Mouse (Mus musculus) adrenal gland, postnatal 25 days (tissue): ENCODE data around the gene Kcnq2. TPM values are rescaled to one million over a fixed set of nuclear protein-coding genes. Genes with fewer than 3 reads are reported as not detected.
A peak's percentile ranks its signal among the peaks of the same experiment; 100 is the strongest.

Source experiments
- DNase-seq: peaks from one replicate; pipeline ENCODE4 v3.0.0; 2021; ENCODE audit warnings: mixed read lengths
- total RNA-seq: library from RNA; stranded (reverse); gene quantifications from 2 replicates; pipeline ENCODE4 v1.2.3, GENCODE M21; 2021

Kcnq2 gene
- total RNA-seq, 1 experiment from 2014 or later: 6.3 TPM

DNA sequence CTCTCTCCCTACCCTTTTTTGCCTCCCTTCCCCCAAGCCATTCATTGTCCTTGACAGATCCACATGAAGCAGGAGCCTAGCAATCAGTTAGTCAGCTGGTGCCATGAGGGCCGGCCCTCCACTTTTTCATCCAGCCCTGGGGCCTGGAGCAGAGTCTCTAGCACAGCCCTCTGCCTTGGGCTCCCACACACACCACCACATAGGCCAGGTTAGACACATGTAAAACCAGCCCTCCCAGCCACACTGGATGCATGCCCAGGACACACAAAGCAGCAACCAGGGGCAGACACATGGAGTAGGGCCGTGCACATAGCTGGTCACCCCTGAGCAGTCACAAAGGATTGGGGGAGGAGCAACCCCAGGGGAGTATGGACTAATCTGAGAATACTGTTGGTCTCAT lies 32.9 kb downstream of the Kcnq2 start:
- peak; percentile 20 for DNase-seq

DNA sequence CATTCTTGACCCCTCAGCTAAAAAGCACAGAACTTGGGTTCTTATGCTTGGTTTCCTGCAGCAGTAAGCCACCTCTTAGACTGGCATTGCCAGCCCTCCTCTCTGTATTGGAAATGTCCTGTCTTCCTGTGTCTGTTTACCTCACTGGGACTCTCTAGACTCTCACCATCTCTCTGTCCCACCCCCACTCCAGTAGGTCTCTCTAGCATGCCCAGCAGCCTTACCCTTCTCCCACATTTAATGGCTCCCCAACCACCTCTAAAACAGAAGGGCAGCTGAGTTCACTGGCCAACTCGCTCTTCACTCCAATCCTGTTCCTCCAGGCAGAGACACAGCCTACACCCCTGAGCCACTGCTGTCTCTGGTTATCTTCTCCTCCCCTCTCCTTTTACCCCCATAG lies 33.5 kb downstream of the Kcnq2 start:
- DNase-seq: no peak

DNA sequence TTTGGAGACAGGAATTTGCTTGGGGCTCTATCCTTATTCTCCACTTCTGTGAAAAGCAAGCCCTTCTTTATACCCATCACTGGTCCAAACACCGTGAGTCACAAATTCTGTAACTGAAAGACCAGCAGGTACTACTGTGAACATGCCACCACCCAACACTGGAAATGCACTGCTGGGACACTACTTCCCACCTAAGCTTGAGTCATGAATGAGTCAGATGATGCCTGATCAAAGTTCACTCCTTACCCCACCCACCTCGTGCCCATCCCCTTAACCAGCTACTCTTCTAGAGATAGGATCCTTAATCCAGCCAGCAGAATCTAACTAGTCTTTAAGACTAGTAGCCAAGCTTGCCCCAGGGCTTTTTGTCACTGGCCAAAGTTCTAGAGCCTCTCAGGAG lies 35.0 kb downstream of the Kcnq2 start:
- no peak for DNase-seq

DNA sequence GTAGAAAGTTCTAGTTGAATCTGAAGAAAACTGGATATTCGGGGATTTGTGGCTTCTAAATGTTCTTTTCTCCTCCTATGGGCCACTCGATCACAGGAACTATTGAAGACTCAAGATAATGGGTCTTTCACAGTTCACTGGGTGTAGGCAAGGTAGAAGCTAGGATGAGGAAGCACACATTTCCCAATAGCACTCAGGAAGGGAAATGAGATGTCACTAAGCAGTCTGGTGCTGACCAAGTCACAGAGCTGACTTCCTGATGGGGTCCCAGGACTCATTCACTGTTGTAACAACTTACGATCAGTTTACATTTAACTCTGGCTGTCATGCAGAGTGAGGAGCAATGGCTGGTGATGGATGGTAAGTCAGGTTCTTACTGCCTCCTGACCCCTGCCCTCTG lies 45.0 kb downstream of the Kcnq2 start:
- no peak for DNase-seq

DNA sequence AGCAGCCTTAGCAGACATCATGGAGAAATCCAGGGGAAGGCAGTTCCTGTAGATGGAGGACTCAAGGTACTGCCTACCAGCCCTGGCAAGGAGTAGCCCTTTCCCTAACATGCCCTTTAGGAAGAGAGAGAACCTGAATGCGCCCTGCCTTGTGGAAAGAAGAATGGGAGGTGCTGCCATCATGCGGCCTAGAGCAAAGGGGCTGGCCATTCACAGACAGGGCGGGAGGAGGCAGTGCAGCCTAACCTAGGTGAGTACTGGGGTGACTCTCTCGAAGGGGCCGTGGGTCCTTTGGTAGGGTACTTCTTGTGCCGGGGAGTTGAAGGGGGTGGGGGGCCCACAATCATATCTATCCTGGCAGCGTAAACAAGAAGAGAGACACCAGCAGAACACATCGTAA lies 50.1 kb downstream of the Kcnq2 start:
- no peak for DNase-seq

DNA sequence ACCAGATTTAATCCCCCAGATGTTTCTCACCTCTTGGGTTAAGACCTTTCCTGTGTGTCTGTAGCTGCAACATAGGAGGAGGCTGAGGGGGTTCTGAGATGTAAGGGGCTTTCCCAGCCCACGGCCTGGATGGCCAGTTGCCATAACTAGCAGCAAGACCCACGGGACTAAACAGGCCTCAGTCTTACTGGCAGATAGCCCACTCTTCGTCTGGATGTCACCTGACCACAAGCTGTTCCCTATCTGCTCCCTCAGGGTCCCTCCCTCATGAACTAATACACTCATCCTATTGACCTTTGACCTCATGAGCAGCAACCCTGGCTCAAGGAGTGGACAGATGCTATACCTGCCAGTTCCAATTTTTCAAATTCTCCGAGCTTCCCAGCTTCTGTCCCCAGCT lies 51.2 kb downstream of the Kcnq2 start:
- DNase-seq: no peak

DNA sequence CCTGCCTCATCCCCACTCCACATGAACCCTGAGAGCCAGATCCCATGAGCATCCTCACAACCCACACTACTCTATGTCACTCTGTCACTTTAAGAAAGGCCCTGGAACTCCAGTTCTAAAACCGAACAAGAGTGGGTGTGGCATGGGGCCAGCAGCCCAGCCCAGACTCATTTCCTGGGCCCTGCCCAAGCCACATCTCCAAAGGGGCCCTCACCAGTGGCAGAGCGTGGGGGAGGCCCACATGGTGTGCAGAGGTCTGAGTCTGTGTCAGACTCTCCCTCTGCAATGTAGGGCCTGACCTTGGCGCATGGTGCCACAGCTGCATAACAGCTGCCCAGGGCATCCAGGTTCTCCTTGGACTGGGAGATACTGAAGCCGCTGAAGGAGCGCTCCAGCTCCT lies 54.2 kb downstream of the Kcnq2 start:
- no peak for DNase-seq

DNA sequence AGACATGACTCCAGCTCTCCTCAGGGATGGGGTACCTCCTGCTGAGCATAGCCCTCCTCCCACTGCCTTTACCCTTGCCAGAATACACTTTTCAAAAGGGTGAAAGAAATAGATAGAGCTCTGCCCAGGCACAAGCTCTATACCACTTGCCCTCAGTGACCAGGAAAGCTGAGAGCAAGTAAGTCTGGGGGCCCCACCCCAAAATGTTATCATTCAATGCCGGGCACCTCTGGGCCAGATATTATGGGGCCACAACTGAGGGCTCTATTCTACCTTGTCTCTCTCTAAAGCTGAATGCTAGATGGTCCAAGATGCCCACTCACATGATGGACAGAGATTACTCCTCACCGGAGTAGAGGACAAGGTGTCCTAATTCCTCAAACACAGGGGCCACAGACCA lies 55.6 kb downstream of the Kcnq2 start:
- DNase-seq: no peak

DNA sequence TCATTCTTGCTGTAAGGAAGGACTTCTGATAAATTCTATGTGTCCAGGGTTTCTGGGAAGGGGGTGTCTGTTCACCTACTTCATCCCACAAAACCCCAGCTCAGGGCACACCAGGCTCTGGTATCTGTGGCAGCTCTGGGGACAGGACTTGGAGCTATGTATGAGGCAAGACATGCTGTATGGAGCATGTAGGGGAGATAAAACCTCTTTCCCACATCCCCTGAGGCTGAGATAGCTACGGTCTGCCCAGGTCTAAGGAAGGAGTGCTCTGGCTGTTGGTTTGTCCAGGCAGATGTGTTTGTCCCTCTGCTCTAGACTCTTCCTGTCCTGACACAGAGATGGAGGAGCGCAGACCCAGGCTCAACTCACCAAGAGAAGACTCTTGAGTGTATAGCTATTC lies 56.2 kb downstream of the Kcnq2 start:
- no peak for DNase-seq

DNA sequence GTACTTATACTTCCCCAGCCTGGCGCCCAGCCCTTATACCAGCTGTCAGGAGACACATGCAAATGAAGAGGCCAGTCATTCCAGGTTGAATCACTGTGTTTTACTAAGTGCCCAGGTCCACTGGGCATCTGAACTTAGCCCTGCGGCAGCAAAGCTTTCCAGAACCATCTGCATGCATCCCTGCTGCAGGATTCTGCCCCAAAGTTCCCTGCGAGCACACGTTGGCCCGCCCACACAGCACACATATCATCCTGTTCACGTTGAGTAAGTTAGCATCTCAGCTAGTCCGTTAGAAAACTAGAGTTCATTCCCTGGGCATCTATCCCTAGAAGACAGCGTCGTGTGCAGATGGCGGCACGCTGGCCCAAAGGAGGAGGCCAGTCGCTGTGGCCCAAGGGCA lies 59.6 kb downstream of the Kcnq2 start:
- no peak for DNase-seq

DNA sequence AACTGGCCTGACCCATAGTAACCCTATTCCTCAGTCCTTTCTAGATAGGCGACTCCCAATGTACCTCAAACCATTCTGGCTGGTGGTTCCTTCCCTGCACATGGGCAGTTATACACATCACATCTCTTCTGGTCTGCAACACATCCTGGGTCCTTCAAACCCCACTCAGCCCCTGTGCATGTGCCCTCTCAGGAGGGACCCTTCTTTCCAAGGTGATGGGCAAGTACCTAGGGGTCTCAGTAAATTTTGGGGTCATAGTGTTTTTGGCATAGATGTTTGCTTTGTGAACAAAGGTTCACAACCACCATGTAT lies 62.7 kb downstream of the Kcnq2 start:
- DNase-seq: no peak

DNA sequence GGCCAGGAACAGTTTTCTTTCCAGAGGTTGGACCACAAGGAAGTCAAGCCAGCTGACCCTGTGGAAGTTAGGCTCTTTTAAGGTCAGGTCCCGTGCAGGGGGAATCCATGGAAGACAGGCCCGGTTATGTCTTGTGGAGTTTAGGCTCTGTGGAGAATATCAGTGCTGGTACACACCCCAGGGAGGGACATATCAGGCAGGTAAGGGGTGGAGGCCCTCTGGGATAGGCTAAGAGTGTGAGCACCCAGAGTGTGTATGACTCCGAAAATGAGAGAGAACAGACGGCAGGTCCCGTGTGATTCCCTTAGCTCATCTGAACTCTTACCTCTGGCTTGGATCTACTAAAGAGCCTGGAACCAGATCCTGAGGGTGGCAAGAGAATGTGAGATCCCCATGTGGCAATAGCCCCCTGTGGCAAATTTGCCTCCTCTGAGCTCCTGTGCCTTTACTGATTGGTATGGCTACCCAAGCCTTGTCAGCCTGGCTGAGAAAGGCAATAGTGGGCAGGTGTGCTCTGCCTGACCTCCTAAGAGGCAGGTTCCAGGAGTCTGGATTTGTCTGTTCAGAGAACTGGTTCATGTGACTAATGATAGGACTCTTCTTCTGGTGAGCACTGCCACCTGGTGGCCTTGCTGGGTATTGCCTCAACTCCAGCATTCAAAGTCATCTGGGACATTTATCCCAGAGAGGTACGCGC lies 63.2 kb downstream of the Kcnq2 start:
- DNase-seq: peak; percentile 79

DNA sequence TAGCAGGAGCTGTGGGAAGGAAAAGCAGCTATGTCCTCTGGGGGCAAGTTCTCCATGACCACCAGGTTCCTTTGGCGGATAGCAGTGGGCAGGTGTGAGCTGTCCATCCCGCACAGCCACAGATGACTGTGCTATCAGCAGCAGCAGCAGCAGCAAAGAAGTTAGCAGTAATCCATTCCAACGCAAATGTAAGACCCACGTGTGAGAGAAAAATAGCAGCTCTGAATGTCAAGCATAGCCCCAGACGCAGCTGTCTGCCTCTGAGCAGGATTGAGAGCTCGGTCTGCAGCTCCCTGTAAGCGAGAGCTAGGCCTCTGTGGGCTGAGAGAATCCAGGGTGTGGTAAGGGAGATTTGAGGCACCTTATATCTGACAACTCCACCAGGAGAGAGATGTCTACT lies 65.0 kb downstream of the Kcnq2 start:
- no peak for DNase-seq

DNA sequence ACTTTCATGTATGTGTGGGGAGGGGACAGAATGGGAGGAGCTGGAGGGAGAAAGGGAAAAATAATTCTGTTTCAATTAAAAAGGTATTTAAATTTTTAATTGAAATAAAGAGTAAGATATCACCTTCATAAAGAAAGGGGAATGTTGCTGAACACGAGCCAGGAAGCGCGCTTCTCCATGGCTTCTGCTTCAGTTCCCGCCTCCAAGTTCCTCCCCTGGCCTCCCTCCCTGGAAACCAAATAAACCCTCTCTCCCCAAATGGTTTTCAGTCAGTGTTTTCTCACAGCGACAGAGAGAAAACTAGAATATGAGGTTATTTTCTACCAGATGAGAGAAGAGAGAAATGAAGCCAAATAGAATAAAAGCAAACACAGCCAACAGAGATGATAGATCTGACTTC lies 66.6 kb downstream of the Kcnq2 start:
- no peak for DNase-seq

DNA sequence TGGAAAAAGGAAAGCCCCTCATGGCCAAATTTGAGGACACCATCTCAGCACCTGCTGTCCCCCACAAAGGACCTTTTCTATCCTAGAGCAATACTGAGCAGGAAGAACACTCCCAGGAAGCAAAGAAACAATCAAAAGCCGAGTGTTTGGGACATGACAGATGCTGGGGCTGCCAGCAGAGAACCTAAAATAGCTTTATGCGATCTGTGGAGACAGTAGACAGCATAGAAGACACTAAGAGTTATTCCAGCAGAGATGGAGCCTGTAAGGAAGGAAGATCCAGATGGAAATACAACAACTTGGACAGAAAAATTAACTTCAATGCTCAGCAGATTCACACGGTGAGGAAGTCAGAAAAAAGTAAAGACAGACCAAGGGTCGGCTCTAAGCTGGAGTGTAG lies 69.3 kb downstream of the Kcnq2 start:
- no peak for DNase-seq

DNA sequence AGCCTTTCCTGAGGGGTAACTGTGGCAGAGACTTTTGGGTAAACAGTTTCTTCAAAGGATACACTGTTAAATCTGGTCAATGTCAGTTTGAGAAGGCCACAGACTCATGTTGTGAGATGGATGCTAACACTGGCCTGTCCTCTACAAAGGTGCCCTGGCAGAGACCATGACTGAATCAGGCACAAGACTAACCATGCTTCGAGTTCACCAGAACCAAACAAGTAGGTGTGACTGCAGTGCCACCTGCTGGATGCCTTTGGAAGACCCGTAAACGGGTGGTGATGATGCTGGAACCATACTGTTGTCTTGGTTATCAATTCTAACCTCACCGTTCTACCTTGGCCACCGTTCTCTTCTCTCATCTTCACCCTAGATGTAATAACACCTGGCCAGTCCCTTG lies 75.0 kb downstream of the Kcnq2 start:
- DNase-seq: peak; percentile 84

DNA sequence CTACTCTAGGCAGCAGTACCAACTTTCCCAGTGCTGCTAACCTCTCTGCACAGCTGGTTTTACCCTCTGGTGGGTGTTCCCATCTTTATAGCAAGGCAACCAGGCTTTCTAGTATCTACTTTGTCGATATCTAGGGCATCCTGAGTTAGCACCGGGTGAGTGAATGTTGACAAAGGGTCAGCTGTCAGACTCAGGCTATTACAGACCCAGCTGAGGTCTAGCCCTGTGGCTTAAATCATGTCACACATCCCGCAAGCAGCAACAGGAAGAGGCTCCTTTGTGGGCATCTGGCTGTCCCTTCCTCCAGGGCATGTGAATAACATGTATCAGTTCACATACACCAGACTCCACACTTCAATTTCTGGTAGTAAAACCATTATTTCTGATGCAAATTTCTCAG lies 76.9 kb downstream of the Kcnq2 start:
- DNase-seq: no peak

DNA sequence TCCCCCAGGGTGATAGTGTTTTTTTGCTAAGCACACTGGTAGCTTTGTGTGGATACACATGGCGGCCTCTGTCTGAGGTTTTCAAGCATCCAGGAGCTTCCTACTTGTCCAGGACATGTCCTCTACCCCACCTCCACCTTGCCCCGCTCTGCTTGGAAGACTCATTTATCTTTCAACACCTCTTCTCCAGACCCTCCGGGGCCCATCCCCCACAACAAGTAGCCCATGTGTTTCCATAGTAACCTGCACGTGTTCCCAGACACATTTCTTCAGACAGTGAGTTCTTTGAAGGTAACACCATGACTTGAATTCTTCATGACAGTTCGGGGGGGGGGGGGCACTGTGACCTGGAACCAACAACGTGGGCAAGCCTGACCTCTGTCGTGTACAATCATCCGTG lies 77.8 kb downstream of the Kcnq2 start:
- no peak for DNase-seq

DNA sequence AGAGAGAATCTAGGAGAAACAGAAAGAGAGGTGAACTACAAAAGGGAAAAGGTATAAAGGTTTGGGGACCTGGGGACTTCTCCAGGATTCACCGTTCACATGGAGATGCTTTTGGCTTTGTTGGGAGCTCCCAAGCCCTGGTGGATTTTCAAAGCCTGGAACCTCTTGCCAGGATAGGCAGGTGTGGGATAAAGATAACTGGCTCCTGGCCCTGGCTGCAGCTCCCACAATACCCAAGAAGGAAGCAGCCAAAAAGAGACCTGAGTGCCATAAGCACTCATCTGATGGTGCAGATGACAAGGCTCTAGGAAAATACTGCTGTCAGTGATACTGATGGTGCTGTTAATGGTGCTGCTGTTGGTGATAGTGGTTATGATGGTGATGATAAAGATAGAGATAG lies 82.9 kb downstream of the Kcnq2 start:
- no peak for DNase-seq

DNA sequence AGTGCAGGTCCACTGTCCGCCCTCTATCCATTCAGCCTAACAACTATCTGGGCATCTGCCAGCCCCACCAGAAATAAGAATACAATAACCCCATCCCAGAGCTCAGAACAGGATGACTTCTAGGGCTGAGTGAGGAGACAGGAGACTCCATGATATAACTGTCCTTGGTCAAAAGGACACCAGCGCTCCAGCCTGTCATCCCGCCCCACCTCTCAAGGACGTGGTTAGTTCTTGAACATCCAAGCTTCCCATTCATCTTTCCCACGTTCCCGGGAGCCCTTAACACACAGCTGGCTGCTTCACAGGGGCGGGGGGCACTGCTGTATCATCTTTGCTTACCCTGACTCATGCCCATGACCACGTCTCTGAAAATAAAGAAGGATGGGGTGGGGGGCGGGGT lies 86.1 kb downstream of the Kcnq2 start:
- no peak for DNase-seq

DNA sequence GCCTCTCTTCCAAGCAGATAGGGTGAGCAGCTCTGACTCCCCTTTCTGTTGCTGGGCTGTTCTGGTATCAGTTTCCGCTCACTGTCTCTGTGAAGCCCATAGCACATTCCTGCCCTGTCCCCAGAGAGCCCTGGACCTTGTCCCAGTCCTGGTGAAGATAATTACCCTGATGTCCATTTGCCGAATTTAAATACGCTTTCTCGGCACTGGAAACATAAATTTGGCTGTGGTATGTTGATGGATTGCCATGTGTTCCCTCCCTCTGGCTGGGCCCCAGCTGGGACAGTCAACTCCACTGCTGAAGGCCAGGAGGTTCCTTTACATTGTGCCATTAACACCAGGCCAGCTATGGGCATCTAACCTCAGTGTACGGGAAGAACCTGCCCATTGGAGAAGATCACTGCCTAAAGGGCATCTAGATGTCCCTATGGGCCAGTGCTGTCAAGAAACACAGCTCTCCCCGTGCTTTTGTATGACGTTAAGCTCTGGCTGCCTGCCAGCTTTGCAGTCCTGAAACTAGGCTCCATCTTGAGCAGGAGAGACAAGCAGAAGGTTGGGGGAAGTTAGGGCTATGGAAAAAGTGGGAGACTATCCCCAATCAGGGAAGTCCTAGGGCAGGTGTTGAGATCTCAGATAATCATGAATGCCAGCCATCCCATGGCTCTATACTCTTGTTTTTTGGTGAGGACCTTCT lies 86.7 kb downstream of the Kcnq2 start:
- peak; percentile 28 for DNase-seq

DNA sequence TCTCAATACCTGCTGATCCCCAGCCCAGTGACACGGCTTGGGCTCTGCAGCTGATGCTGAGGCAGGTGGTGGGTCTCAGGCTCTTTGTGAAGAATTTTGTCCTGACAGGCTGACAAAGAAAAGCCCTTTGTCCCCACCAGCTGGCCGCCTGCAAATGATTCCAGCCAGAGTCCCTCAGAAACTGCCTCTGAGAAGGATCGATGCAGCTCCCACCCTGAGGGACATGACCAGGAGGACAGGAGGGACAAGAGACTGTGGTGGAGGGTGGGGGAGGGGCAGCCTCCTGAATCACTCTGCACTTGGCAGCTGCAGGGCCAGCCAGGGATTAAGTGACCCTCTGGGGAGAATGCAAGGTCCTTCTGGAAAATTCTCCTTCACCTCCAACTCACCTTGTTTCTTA lies 91.1 kb downstream of the Kcnq2 start:
- DNase-seq: peak; percentile 28

DNA sequence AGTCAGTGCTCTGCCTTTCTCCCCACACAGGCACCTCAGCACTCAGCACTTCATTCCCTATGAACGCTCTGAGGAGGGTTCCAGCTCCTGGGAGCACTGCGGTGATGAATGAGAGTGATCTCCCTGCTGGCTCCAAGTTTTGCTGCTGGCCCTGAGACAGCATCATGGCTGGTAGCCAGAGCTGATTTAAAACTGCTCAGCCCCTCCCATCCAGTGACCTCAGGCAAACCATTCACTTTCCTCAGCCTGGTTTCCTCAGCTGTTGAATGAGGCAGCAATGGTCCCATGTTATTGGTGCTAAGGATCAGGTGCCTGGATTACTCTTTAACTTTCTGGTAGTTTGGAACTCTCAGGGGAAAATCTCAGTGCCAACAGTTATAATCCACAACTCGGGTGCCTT lies 91.7 kb downstream of the Kcnq2 start, which contains the start of gene Chrna4:
Chrna4 (minus strand) TSS at position 110 of the 400 bp plus-strand sequence.
- peak; percentile 56 for DNase-seq

DNA sequence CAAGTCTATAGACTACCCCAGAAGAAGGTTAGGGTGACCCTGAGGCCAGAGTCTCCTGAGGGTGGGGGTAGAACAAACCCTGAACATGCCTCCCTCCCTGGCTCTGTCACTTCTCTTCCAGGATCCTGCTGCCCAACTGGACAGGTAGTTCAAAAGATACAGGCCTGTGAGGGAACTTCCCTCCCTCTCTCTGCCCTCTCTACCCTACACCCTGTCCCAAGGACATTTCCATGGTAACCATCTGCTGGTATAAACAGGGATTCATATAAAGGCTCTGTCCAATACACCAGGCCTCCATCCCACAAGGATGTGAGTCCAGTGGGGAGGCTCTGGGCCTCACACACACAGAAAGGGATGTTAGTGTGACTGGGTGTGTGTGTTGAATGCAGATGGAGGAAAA lies 92.7 kb downstream of the Kcnq2 start:
- no peak for DNase-seq

DNA sequence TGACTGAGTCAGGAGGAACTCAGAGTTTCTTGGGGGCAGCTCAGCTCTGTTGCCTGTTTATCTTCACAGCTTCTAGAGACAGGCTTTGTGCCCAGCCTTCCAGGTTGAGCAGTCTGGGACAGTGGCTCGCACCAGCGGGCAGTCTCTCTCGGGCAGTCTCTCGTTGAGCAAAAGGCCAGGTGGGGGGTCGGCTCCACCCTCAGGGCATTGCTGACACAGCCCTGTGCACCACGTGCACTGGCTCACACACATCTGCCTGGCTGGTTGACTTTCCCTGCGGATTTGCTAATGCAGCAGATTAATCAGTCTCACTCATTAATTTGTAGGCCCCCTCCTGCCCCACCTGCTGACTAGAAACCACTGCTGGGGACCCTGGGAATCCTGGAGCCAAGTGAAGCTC lies 93.2 kb downstream of the Kcnq2 start:
- DNase-seq: no peak
